Mouse (Mus musculus): ENCODE results near the gene Draxin.
"Not testable (repeated sequence)": the region's sequence is repeated elsewhere in the genome, so short reads cannot be mapped to it uniquely, and the experiment has no call there.

Gene Draxin

GRCm38 (mm10) chr4:148152547-148152946 is 22.0 kb upstream of the Draxin start:
- DNase-seq (ENCODE audit: low spot score in 2 of 2) = no peak

GRCm38 (mm10) chr4:148151267-148152168 is 21.0 kb upstream of the Draxin start, which contains the start of gene Fbxo6:
Gene Fbxo6 (minus strand): TSS chr4:148152140.
- DNase-seq (ENCODE audit: low spot score in 2 of 2) = peak; percentile 92

- DNase-seq (ENCODE audit: low spot score in 2 of 2) = no peak
Observed at GRCm38 (mm10) chr4:148150953-148151266, 20.4 kb upstream of the Draxin start.

GRCm38 (mm10) chr4:148150242-148150641 is 19.7 kb upstream of the Draxin start:
- no peak for DNase-seq (ENCODE audit: low spot score in 2 of 2)

GRCm38 (mm10) chr4:148149540-148149939 is 19.0 kb upstream of the Draxin start:
- no peak for DNase-seq (ENCODE audit: low spot score in 2 of 2)

GRCm38 (mm10) chr4:148147714-148148113 is 17.2 kb upstream of the Draxin start:
- DNase-seq (ENCODE audit: low spot score in 2 of 2) = no peak

GRCm38 (mm10) chr4:148143721-148144120 is 13.2 kb upstream of the Draxin start:
- DNase-seq (ENCODE audit: low spot score in 2 of 2) = no peak

- peak; percentile 93 to 94 for DNase-seq (ENCODE audit: low spot score in 2 of 2)
Observed at GRCm38 (mm10) chr4:148140098-148141011, 9.9 kb upstream of the Draxin start.

- DNase-seq (ENCODE audit: low spot score in 2 of 2) = no peak
Observed at GRCm38 (mm10) chr4:148139767-148140097, 9.2 kb upstream of the Draxin start.

GRCm38 (mm10) chr4:148137503-148137902 is 7.0 kb upstream of the Draxin start:
- no peak for DNase-seq (ENCODE audit: low spot score in 2 of 2)

- no peak for DNase-seq (ENCODE audit: low spot score in 2 of 2)
Observed at GRCm38 (mm10) chr4:148134988-148135387, 4.5 kb upstream of the Draxin start.

GRCm38 (mm10) chr4:148131497-148132081 is 1.1 kb upstream of the Draxin start:
- DNase-seq (ENCODE audit: low spot score in 2 of 2) = no peak

- no peak for DNase-seq (ENCODE audit: low spot score in 2 of 2)
Observed at GRCm38 (mm10) chr4:148130133-148130532, 365 bp downstream of the Draxin start, which contains the start of gene Mad2l2. Gene Mad2l2 (plus strand): TSS chr4:148130384.

GRCm38 (mm10) chr4:148128672-148129071 is 1.8 kb downstream of the Draxin start:
- DNase-seq (ENCODE audit: low spot score in 2 of 2) = no peak

GRCm38 (mm10) chr4:148128241-148128640 is 2.3 kb downstream of the Draxin start:
- no peak for DNase-seq (ENCODE audit: low spot score in 2 of 2)

- DNase-seq (ENCODE audit: low spot score in 2 of 2) = no peak
Observed at GRCm38 (mm10) chr4:148122694-148123066, 7.8 kb downstream of the Draxin start.

- no peak for DNase-seq (ENCODE audit: low spot score in 2 of 2)
Observed at GRCm38 (mm10) chr4:148121982-148122693, 8.4 kb downstream of the Draxin start.

GRCm38 (mm10) chr4:148121362-148121761 is 9.1 kb downstream of the Draxin start:
- peak; percentile 91 to 92 for DNase-seq (ENCODE audit: low spot score in 2 of 2)

- no peak for DNase-seq (ENCODE audit: low spot score in 2 of 2)
Observed at GRCm38 (mm10) chr4:148120555-148120954, 9.9 kb downstream of the Draxin start.

- not testable (repeated sequence) for DNase-seq (ENCODE audit: low spot score in 2 of 2)
Observed at GRCm38 (mm10) chr4:148119578-148119977, 10.9 kb downstream of the Draxin start.

- DNase-seq (ENCODE audit: low spot score in 2 of 2) = no peak
Observed at GRCm38 (mm10) chr4:148117392-148117791, 13.1 kb downstream of the Draxin start.

- DNase-seq (ENCODE audit: low spot score in 2 of 2) = no peak
Observed at GRCm38 (mm10) chr4:148116657-148117056, 13.8 kb downstream of the Draxin start.
